Mouse (Mus musculus): ENCODE results near the gene Frs3. TPM values are rescaled to one million over a fixed set of nuclear protein-coding genes. Genes with fewer than 3 reads are reported as not detected.

Gene Frs3
- total RNA-seq, 1 experiment from 2014 or later, result 0.38 TPM

DNA sequence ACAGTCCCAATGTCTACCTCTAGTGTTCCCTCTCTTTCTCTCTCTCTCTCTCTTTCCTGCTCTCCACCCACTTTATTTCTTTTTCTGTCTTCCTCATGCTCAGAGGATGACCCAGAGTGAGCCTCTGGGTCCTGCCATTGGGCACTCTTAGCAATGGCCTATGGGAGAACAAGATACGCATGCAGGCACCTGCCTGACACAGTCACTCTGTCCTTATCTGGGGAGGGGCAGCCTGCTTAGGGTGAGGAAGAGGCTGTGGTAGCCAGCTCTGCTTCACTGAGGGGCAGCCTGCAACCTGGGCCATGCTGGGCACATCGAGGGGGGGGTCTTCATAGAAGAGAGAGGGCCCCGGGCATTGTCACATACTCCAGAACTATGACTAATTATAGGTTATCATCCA is 60.8 kb downstream of the Frs3 start:
- no peak for ATAC-seq (replicated peaks; ENCODE audit: insufficient number of reproducible peaks, low FRiP score, low TSS enrichment, poor library complexity, severe bottlenecking)

DNA sequence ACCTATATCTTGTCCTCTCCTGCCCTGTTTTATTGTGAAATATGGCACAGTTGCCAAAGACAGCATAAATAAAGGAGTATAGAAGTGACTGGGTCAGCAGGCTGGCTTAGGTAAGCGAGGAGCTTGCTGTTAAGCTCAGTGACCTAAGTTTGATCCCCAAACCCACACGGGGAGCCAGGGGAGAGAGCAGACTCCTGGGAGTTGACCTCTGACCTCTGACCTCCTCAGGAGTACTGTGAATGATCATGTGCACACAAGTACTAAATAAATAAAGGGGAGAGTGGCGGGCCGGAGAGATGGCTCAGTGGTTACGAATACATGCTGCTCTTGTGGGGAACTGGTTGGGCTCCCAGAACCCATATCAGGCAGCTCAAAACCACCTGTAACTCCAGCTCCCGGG is 61.3 kb downstream of the Frs3 start:
- ATAC-seq (replicated peaks; ENCODE audit: insufficient number of reproducible peaks, low FRiP score, low TSS enrichment, poor library complexity, severe bottlenecking), result no peak

DNA sequence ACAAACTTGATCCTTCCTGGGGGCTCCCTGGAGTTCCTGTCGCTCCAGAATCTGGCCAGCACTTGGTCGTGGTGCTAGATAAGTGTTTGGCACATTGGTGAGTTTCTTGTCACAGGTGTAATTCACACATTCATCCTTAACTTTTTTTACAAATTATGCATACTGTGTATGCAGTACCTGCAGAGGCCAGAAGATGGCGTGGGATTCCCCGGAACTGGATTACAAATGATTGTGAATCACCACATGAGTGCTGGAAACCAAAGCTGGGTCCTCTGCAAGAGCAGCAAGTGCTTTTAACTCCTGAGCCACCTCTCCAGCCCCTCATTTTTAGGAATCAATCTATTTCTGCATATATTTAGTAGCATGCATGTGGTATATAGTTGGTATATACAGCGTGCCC is 63.0 kb downstream of the Frs3 start:
- no peak for ATAC-seq (replicated peaks; ENCODE audit: insufficient number of reproducible peaks, low FRiP score, low TSS enrichment, poor library complexity, severe bottlenecking)

DNA sequence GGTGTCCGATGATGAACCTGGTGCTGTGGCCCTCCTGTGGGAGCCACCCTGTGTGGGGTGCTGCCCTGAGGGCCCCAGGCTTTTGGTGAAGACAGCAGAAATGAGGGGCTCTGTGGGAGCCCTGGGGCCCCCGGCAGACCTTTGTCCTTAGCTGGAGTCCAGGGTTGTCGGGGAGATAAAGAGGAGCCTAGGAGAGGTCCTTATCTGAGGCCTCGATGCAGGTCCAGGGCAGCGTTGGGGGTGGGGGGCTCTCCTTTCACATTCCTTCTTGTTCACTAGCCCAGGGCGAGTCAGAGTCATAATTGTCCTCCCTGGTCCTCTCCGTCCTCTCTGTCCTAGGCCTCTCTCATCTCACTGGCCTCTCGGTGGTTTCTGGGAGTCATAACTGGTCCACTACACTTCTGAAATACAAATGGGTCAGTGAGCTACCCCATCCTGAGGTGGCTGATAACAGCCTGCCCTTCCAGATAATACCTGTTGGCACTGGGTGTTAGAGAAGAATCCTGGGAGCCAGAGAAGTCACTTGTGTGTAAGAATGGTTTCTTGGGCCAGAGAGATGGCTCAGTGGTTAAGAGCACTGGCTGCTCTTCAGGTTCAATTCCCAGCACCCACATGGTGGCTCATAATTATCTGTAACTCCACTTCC is 64.4 kb downstream of the Frs3 start:
- no peak for ATAC-seq (replicated peaks; ENCODE audit: insufficient number of reproducible peaks, low FRiP score, low TSS enrichment, poor library complexity, severe bottlenecking)

Other genes starting within 250 kb of the Frs3 start
- gene Taf8, start 186.7 kb upstream of the Frs3 start, total RNA-seq (2017), result 67.5 to 90.9 TPM (median 77.3 TPM) in 3 replicates
- 152 to 227 TPM (median 161 TPM) in 3 replicates for gene Ccnd3, start 184.0 kb upstream of the Frs3 start, total RNA-seq (2017)
- 6.1 to 11.2 TPM (median 8.2 TPM) in 3 replicates for gene Bysl, start 77.5 kb upstream of the Frs3 start, total RNA-seq (2017)
- gene Med20, start 77.4 kb upstream of the Frs3 start, total RNA-seq (2017), result 34.9 to 75.1 TPM (median 57.2 TPM) in 3 replicates
- 0.21 to 4.1 TPM (median 3.4 TPM) in 3 replicates for gene Gm20517, start 77.4 kb upstream of the Frs3 start, total RNA-seq (2017)
- gene Usp49, start 58.3 kb upstream of the Frs3 start, total RNA-seq (2017), result 2.6 to 3.9 TPM (median 3.0 TPM) in 3 replicates
- gene Tomm6, start 644 bp upstream of the Frs3 start, total RNA-seq (2017), result 17.7 to 36.4 TPM (median 24.6 TPM) in 3 replicates
- 0.29 TPM in 1 of 3 replicates, not detected in the others for gene Gm21981, start 5.4 kb downstream of the Frs3 start, total RNA-seq (2017)
- gene Prickle4, start 5.7 kb downstream of the Frs3 start, total RNA-seq (2017), result not detected in 3 replicates
- not detected in 3 replicates for gene Pgc, start 37.8 kb downstream of the Frs3 start, total RNA-seq (2017)
- 61.8 to 91.9 TPM (median 65.3 TPM) in 3 replicates for gene Tfeb, start 48.0 kb downstream of the Frs3 start, total RNA-seq (2017)
- not detected in 3 replicates for gene Mdfi, start 145.7 kb downstream of the Frs3 start, total RNA-seq (2017)
- 3.1 to 10.1 TPM (median 9.1 TPM) in 3 replicates for gene Foxp4, start 235.6 kb downstream of the Frs3 start, total RNA-seq (2017)